Mouse (Mus musculus) olfactory bulb, adult 2 months (tissue): ENCODE data around the gene Eif3d. TPM values are rescaled to one million over a fixed set of nuclear protein-coding genes. Genes with fewer than 3 reads are reported as not detected.
"Not testable (repeated sequence)": the region's sequence is repeated elsewhere in the genome, so short reads cannot be mapped to it uniquely, and the experiment has no call there.

ENCODE experiments used
- H3K27ac ChIP-seq: fragments of 200-500 bp; 2 replicates; pipeline ENCODE4 v1.5.1; 2012; ENCODE audit warnings: low read depth, low read length; ENCODE audit not compliant: insufficient read depth
- H3K4me1 ChIP-seq: fragments of 200-500 bp; 2 replicates; pipeline ENCODE4 v1.6.1; 2012; ENCODE audit warnings: low read length; ENCODE audit not compliant: control insufficient read depth, insufficient read depth
- H3K4me3 ChIP-seq: fragments of 200-500 bp; 2 replicates; pipeline ENCODE4 v1.5.1; 2012; ENCODE audit warnings: mild to moderate bottlenecking, low read depth, low read length, moderate library complexity; ENCODE audit not compliant: insufficient read depth
- CTCF ChIP-seq: fragments of 200-500 bp; IDR thresholded peaks from 2 replicates; pipeline ENCODE4 v1.5.1; 2012; ENCODE audit warnings: low read depth, mild to moderate bottlenecking, low read length, moderate library complexity; ENCODE audit not compliant: insufficient read depth
- POLR2A ChIP-seq: fragments of 200-500 bp; IDR thresholded peaks from 2 replicates; pipeline ENCODE4 v1.6.1; 2012; ENCODE audit warnings: mild to moderate bottlenecking, low read depth, low read length, moderate library complexity; ENCODE audit not compliant: insufficient read depth
- WGBS: fragments of 180-500 bp; shearing (Covaris S2); methylation state at CpG from one replicate; pipeline ENCODE4 v1.1.7; 2018; 5-methylcytosine and 5-hydroxymethylcytosine counted together
- polyA plus RNA-seq: library from polyadenylated mRNA; stranded (reverse); fragments of >200 nt; gene quantifications from 2 replicates; pipeline ENCODE4 v1.2.4, GENCODE M21; 2012; ENCODE audit warnings: low replicate concordance; ENCODE audit not compliant: missing spikeins, insufficient read depth, insufficient read length

Eif3d gene
- not detected in 2 replicates for polyA plus RNA-seq

- Histone ChIP-seq H3K4me3 (peak within 1 kb of the TSS; percentile 82), H3K27ac (peak within 1 kb of the TSS; percentile 99), H3K4me1 (peaks cover 11% of the 10 kb centered on the region)
- under 1% methylated on average over 72 of the region's 72 CpGs for WGBS
- TF ChIP-seq POLR2A = peak; percentile 67
- no peak for TF ChIP-seq CTCF
Measured at GRCm38 (mm10) chr15:77970470-77971292, at the start of gene Eif3d. TSS of gene Eif3d (minus strand) at chr15:77970813.

GRCm38 (mm10) chr15:78014046-78014445, 43.4 kb upstream of the Eif3d start:
- WGBS = 94% methylated on average over 1 of the region's 1 CpGs
- Histone ChIP-seq H3K4me1 (no peaks in the 10 kb centered on the region), H3K4me3 (no peak overlapping the region), H3K27ac (no peak overlapping the region)
- no peak for TF ChIP-seq CTCF
- no peak for TF ChIP-seq POLR2A

GRCm38 (mm10) chr15:78008206-78008605, 37.6 kb upstream of the Eif3d start:
- not testable (repeated sequence) for H3K27ac ChIP-seq
- WGBS = 94% methylated on average over 8 of the region's 8 CpGs

GRCm38 (mm10) chr15:78003929-78004328, 33.3 kb upstream of the Eif3d start:
- Histone ChIP-seq H3K4me3 (no peak overlapping the region), H3K27ac (no peak overlapping the region), H3K4me1 (peaks cover 15% of the 10 kb centered on the region)
- 61% methylated on average over 9 of the region's 9 CpGs for WGBS
- TF ChIP-seq POLR2A (no peak), CTCF (no peak)

More at GRCm38 (mm10) chr15:78008206-78008605, 37.6 kb upstream of the Eif3d start:
- H3K4me1 ChIP-seq = peaks cover 11% of the 10 kb centered on the region
- H3K4me3 ChIP-seq = not testable (repeated sequence)

GRCm38 (mm10) chr15:78001400-78001799, 30.8 kb upstream of the Eif3d start:
- Histone ChIP-seq H3K27ac (no peak overlapping the region), H3K4me3 (no peak overlapping the region), H3K4me1 (peaks cover 15% of the 10 kb centered on the region)
- TF ChIP-seq CTCF (no peak), POLR2A (no peak)
- WGBS = 45% methylated on average over 5 of the region's 5 CpGs

- WGBS = 56% methylated on average over 5 of the region's 5 CpGs
- TF ChIP-seq POLR2A = no peak
- TF ChIP-seq CTCF = no peak
- Histone ChIP-seq H3K4me3 (no peak overlapping the region), H3K27ac (no peak overlapping the region), H3K4me1 (peaks cover 9% of the 10 kb centered on the region)
Measured at GRCm38 (mm10) chr15:77988541-77988940, 17.9 kb upstream of the Eif3d start.

- TF ChIP-seq POLR2A (no peak), CTCF (no peak)
- Histone ChIP-seq H3K4me3 (no peak overlapping the region), H3K4me1 (peaks cover 14% of the 10 kb centered on the region), H3K27ac (no peak overlapping the region)
- WGBS = 56% methylated on average over 3 of the region's 3 CpGs
Measured at GRCm38 (mm10) chr15:77983391-77983790, 12.8 kb upstream of the Eif3d start.

- peaks cover 14% of the 10 kb centered on the region for H3K4me1 ChIP-seq
- 21% methylated on average over 18 of the region's 18 CpGs for WGBS
- H3K27ac ChIP-seq = no peak overlapping the region
- no peak overlapping the region for H3K4me3 ChIP-seq
- TF ChIP-seq POLR2A = no peak
- peak; percentile 64 for TF ChIP-seq CTCF
Measured at GRCm38 (mm10) chr15:77982195-77982939, 11.8 kb upstream of the Eif3d start.

GRCm38 (mm10) chr15:77981181-77981680, 10.6 kb upstream of the Eif3d start:
- H3K27ac ChIP-seq = no peak overlapping the region
- no peak overlapping the region for H3K4me3 ChIP-seq
- peaks cover 14% of the 10 kb centered on the region for H3K4me1 ChIP-seq
- WGBS = 66% methylated on average over 5 of the region's 5 CpGs
- no peak for TF ChIP-seq CTCF
- no peak for TF ChIP-seq POLR2A
